Mouse (Mus musculus) embryonic facial prominence, embryonic 15.5 days (tissue): ENCODE data around the gene Lpcat1. TPM values are rescaled to one million over a fixed set of nuclear protein-coding genes. Genes with fewer than 3 reads are reported as not detected.

ENCODE experiments used
- ATAC-seq: fragments of 200-750 bp; cut with Nextera tagmentation; 2 replicates; pipeline ENCODE4 v1.8.0; 2017; ENCODE audit warnings: low read depth, moderate TSS enrichment; ENCODE audit not compliant: insufficient number of reproducible peaks, low FRiP score, low TSS enrichment
- H3K27ac ChIP-seq: fragments of 300-500 bp; sonication (generic); replicated peaks from 2 replicates; pipeline ENCODE4 v1.5.1; 2015; ENCODE audit warnings: mild to moderate bottlenecking, inconsistent platforms
- H3K27me3 ChIP-seq: fragments of 300-500 bp; sonication (generic); 2 replicates; pipeline ENCODE4 v1.6.1; 2015; ENCODE audit warnings: inconsistent platforms
- H3K36me3 ChIP-seq: fragments of 300-500 bp; sonication (generic); 2 replicates; pipeline ENCODE4 v1.6.1; 2015; ENCODE audit warnings: mild to moderate bottlenecking, inconsistent platforms
- H3K4me1 ChIP-seq: fragments of 300-500 bp; sonication (generic); 2 replicates; pipeline ENCODE4 v1.6.1; 2015; ENCODE audit warnings: inconsistent platforms
- H3K4me2 ChIP-seq: fragments of 300-500 bp; sonication (generic); replicated peaks from 2 replicates; pipeline ENCODE4 v1.6.1; 2015; ENCODE audit warnings: mild to moderate bottlenecking, inconsistent platforms
- H3K4me3 ChIP-seq: fragments of 300-500 bp; sonication (generic); replicated peaks from 2 replicates; pipeline ENCODE4 v1.5.1; 2015; ENCODE audit warnings: mild to moderate bottlenecking, inconsistent platforms
- H3K9ac ChIP-seq: fragments of 300-500 bp; sonication (generic); 2 replicates; pipeline ENCODE4 v1.6.1; 2015; ENCODE audit warnings: inconsistent platforms
- H3K9me3 ChIP-seq: fragments of 300-500 bp; sonication (generic); replicated peaks from 2 replicates; pipeline ENCODE4 v1.6.1; 2016; ENCODE audit warnings: inconsistent platforms
- WGBS: fragments of 180-500 bp; shearing (Covaris S2); methylation state at CpG from one replicate; pipeline ENCODE4 v1.1.7; 2015; 5-methylcytosine and 5-hydroxymethylcytosine counted together
- polyA plus RNA-seq: library from polyadenylated mRNA; unstranded; fragments of >200 nt; fragmentation: Nextera tagmentation; extraction: Ambion mirVana; gene quantifications from 2 replicates; pipeline ENCODE4 v1.2.1, GENCODE M21; 2015

The Lpcat1 gene
- polyA plus RNA-seq, 1 experiment from 2014 or later: 35.0 TPM

DNA sequence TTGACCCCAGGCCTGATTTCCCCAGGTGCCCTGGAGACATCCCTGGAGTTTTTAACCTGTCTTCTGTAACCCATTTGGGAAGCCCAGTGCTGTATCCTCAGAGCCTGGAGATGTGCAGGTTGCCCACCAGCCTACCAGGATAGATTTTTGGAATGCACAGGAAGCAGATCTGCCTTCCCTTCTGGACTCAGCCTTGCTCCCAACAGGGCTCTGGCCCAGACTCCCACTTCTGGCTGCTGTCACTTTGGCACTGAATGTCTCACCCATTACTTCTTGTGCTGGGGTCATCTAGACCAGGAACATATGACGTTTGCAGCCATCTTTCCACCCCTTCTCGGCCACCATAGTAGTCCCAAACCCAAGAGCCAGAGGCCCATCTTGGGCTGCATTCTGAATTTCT, 10.8 kb downstream of the Lpcat1 start:
- WGBS: 81% methylated on average over 2 of the region's 2 CpGs

GRCm38 (mm10) chr13:73482476-73482875, 15.5 kb downstream of the Lpcat1 start:
- Histone ChIP-seq H3K9ac (no peak overlapping the region), H3K9me3 (no peaks in the 10 kb centered on the region), H3K27ac (no peak overlapping the region), H3K36me3 (peaks cover 19% of the 10 kb centered on the region), H3K4me3 (no peak overlapping the region), H3K4me1 (peaks cover 4% of the 10 kb centered on the region), H3K27me3 (no peaks in the 10 kb centered on the region), H3K4me2 (no peak overlapping the region)
- no peak for ATAC-seq
- 70% methylated on average over 7 of the region's 7 CpGs for WGBS

More for the DNA sequence above, 10.8 kb downstream of the Lpcat1 start:
- peaks cover 9% of the 10 kb centered on the region for H3K4me1 ChIP-seq
- no peak for ATAC-seq
- H3K4me2 ChIP-seq: no peak overlapping the region
- no peak overlapping the region for H3K4me3 ChIP-seq
- no peaks in the 10 kb centered on the region for H3K36me3 ChIP-seq
- H3K27ac ChIP-seq: no peak overlapping the region
- no peaks in the 10 kb centered on the region for H3K9me3 ChIP-seq
- H3K9ac ChIP-seq: no peak overlapping the region
- H3K27me3 ChIP-seq: no peaks in the 10 kb centered on the region

DNA sequence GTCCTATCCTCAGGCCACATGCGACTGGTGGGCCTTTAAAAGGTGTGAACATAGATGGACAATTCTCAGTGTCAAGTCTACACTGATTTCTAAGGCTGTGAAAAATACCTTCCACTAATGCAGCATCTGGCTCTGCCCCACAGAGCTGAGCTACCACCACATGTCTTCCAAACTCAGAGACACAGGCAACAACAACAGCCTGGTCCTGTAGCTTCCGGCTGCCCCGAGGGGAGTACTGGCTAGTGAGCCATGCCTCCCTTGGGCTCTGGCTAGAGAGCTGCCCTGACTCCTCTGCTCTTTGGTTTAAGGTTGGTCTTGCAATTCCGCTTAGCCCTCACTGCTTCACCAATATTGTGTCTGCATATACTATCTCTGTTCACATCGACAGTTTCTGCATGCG, 16.3 kb downstream of the Lpcat1 start:
- no peak for ATAC-seq

GRCm38 (mm10) chr13:73484171-73484570, 17.2 kb downstream of the Lpcat1 start:
- Histone ChIP-seq H3K27me3 (no peaks in the 10 kb centered on the region), H3K4me1 (no peaks in the 10 kb centered on the region; the same call in 1 of the 2 replicates), H3K27ac (no peak overlapping the region), H3K4me2 (no peak overlapping the region), H3K4me3 (no peak overlapping the region), H3K9ac (no peak overlapping the region), H3K36me3 (peaks cover 23% of the 10 kb centered on the region), H3K9me3 (no peaks in the 10 kb centered on the region)
- 82% methylated on average over 5 of the region's 5 CpGs for WGBS
- ATAC-seq: no peak

More for the DNA sequence above, 16.3 kb downstream of the Lpcat1 start:
- Histone ChIP-seq H3K36me3 (peaks cover 19% of the 10 kb centered on the region), H3K4me3 (no peak overlapping the region), H3K4me2 (no peak overlapping the region), H3K4me1 (no peaks in the 10 kb centered on the region; the same call in 1 of the 2 replicates), H3K27me3 (no peaks in the 10 kb centered on the region), H3K9me3 (no peaks in the 10 kb centered on the region), H3K27ac (no peak overlapping the region), H3K9ac (no peak overlapping the region)
- 89% methylated on average over 6 of the region's 6 CpGs for WGBS

DNA sequence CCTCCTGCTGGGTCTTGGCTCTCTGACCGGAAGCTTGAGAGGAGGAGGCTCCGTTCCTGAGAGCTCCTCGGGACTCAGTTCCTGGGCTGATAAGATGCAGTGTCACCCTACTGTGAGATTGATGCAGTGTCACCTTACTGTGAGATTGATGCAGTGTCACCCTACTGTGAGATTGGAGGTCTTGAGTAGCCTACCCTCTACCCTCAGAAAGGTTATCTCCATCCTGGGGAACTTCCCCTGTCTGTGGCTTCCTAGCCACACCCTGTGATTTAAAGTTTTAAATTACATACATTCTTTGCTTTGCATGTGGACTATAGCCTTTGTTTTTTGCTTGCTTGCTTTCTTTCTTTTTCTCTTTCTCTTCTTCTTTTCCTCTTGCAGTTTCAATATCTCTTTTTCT, 21.1 kb downstream of the Lpcat1 start:
- 79% methylated on average over 3 of the region's 3 CpGs for WGBS
- ATAC-seq: no peak

DNA sequence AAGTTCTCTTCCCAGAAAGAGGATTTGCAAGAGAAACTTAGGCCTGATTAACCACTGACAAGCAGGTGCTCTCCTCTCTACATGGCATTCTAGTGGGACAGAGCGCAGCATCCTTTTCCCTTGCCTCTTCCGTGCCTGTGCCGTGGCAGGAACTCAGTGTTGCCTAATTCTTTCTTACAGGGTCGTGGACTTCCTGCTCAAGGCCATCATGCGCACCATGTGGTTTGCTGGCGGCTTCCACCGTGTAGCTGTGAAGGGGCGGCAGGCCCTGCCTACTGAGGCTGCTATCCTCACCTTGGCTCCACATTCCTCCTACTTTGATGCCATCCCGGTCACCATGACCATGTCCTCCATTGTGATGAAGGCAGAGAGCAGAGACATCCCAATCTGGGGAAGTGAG, 21.7 kb downstream of the Lpcat1 start:
- 89% methylated on average over 9 of the region's 9 CpGs for WGBS
- Histone ChIP-seq H3K27ac (no peak overlapping the region), H3K9ac (no peak overlapping the region), H3K27me3 (no peaks in the 10 kb centered on the region), H3K4me1 (no peaks in the 10 kb centered on the region), H3K4me2 (no peak overlapping the region), H3K4me3 (no peak overlapping the region), H3K9me3 (no peaks in the 10 kb centered on the region), H3K36me3 (peaks cover 53% of the 10 kb centered on the region)
- no peak for ATAC-seq

More for the DNA sequence above, 21.1 kb downstream of the Lpcat1 start:
- H3K9me3 ChIP-seq: no peaks in the 10 kb centered on the region
- H3K9ac ChIP-seq: no peak overlapping the region
- H3K27ac ChIP-seq: no peak overlapping the region
- H3K27me3 ChIP-seq: no peaks in the 10 kb centered on the region
- H3K4me2 ChIP-seq: no peak overlapping the region
- no peaks in the 10 kb centered on the region for H3K4me1 ChIP-seq
- peaks cover 53% of the 10 kb centered on the region for H3K36me3 ChIP-seq
- no peak overlapping the region for H3K4me3 ChIP-seq

DNA sequence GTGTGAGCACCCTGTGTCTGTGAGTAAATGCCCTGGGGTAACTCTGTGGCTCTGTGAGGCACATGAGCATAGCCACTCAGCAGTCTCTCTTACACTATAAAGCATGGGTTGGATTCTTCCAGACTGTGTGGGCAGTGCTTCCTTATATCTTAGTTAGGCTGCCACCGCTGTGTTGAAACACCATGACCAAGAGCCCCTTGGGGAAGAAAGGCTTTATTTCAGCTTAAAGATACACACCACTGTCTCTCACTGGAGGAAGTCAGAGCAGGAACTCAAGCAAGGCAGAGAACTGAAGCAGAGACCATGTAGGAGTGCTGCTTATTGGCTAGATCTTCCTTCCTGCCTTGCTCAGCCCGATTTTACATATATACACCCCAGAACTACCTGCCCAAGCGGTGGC, 23.0 kb downstream of the Lpcat1 start:
- Histone ChIP-seq H3K4me3 (no peak overlapping the region), H3K36me3 (peaks cover 60% of the 10 kb centered on the region), H3K4me1 (no peaks in the 10 kb centered on the region), H3K9ac (no peak overlapping the region), H3K4me2 (no peak overlapping the region), H3K27ac (no peak overlapping the region), H3K9me3 (no peaks in the 10 kb centered on the region), H3K27me3 (no peaks in the 10 kb centered on the region)
- WGBS: 86% methylated on average over 3 of the region's 3 CpGs
- no peak for ATAC-seq

DNA sequence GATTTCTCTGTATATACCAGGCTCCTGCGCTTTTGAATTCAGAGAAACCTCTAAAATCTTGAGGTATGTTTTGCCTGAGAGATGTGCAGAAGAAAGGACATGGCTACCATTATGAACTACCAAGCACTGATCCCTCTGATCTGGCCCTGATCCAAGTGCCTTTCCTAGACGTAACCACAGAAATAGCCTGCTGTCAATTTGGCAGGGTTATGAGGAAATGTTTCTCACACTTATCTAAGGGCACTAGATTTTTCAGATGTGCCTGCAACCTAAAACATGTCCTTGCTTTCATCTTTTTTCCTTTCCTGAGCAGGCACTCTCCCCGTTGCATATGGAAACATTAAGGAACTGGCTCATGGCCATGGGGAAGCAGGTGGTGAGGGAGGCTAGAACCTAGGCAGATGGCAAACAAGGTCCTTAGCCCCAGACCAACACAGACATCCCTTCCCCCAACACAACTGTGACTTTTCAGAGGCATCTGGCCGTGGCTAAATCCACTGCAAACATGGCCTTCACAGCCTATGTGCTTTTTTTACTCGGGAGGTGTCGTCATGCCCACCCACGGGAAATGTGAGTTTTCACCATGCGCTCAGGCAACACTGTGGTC, 23.7 kb downstream of the Lpcat1 start:
- WGBS: 75% methylated on average over 8 of the region's 8 CpGs
- Histone ChIP-seq H3K9me3 (no peaks in the 10 kb centered on the region), H3K4me1 (no peaks in the 10 kb centered on the region), H3K4me2 (no peak overlapping the region), H3K4me3 (no peak overlapping the region), H3K9ac (no peak overlapping the region), H3K36me3 (peaks cover 60% of the 10 kb centered on the region), H3K27ac (no peak overlapping the region), H3K27me3 (no peaks in the 10 kb centered on the region)
- ATAC-seq: no peak

DNA sequence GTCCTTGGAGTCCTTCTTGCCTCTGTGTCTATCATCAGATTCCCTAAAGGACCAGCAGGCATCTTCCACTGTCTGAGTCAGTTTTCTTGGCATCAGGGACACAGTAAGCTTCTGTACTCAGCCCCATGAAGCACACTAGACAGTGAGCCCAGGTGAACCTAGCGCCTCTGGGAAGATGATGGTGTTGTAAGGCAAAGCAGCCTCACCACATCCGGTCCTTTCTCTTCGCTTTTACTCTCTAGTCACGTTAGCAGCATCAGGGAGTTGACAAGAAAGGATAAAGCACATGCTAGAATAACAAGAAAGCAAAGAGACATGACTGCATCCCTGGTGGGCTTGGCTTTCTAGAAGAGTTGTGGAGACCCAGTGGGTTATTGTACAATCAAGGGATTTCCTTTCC, 26.2 kb downstream of the Lpcat1 start:
- Histone ChIP-seq H3K9ac (no peak overlapping the region), H3K9me3 (no peaks in the 10 kb centered on the region), H3K27me3 (no peaks in the 10 kb centered on the region), H3K4me1 (no peaks in the 10 kb centered on the region), H3K36me3 (peaks cover 65% of the 10 kb centered on the region), H3K27ac (no peak overlapping the region), H3K4me3 (no peak overlapping the region), H3K4me2 (no peak overlapping the region)
- WGBS: 89% methylated on average over 4 of the region's 4 CpGs
- ATAC-seq: no peak

- Histone ChIP-seq H3K27me3 (no peaks in the 10 kb centered on the region), H3K4me2 (no peak overlapping the region), H3K27ac (no peak overlapping the region), H3K9ac (no peak overlapping the region), H3K4me3 (no peak overlapping the region), H3K36me3 (peaks cover 72% of the 10 kb centered on the region), H3K4me1 (no peaks in the 10 kb centered on the region), H3K9me3 (no peaks in the 10 kb centered on the region)
- WGBS: 91% methylated on average over 9 of the region's 9 CpGs
- ATAC-seq: no peak
These were observed 27.5 kb downstream of the Lpcat1 start for GRCm38 (mm10) chr13:73494528-73494927.

- H3K27me3 ChIP-seq: no peaks in the 10 kb centered on the region
- no peaks in the 10 kb centered on the region for H3K9me3 ChIP-seq
- no peak overlapping the region for H3K4me3 ChIP-seq
- peaks cover 73% of the 10 kb centered on the region for H3K36me3 ChIP-seq
- ATAC-seq: no peak
- no peak overlapping the region for H3K4me2 ChIP-seq
- H3K27ac ChIP-seq: no peak overlapping the region
- no peaks in the 10 kb centered on the region for H3K4me1 ChIP-seq
- H3K9ac ChIP-seq: no peak overlapping the region
- WGBS: 67% methylated on average over 2 of the region's 2 CpGs
These were observed 29.1 kb downstream of the Lpcat1 start for GRCm38 (mm10) chr13:73496137-73496536.

GRCm38 (mm10) chr13:73499893-73500604, 33.1 kb downstream of the Lpcat1 start:
- no peak overlapping the region for H3K9ac ChIP-seq
- no peak overlapping the region for H3K4me2 ChIP-seq
- H3K36me3 ChIP-seq: peaks cover 70% of the 10 kb centered on the region
- no peak overlapping the region for H3K27ac ChIP-seq
- no peaks in the 10 kb centered on the region for H3K4me1 ChIP-seq
- H3K9me3 ChIP-seq: no peaks in the 10 kb centered on the region
- 68% methylated on average over 6 of the region's 6 CpGs for WGBS
- no peaks in the 10 kb centered on the region for H3K27me3 ChIP-seq
- no peak overlapping the region for H3K4me3 ChIP-seq
- ATAC-seq: no peak
